Mouse (Mus musculus) embryonic facial prominence, embryonic 10.5 days (tissue): ENCODE results near the gene T2. TPM values are rescaled to one million over a fixed set of nuclear protein-coding genes. Genes with fewer than 3 reads are reported as not detected.
"Not testable (repeated sequence)": the region's sequence is repeated elsewhere in the genome, so short reads cannot be mapped to it uniquely, and the experiment has no call there.

Source experiments
- DNase-seq: peaks from one replicate; pipeline ENCODE4 v3.0.0-alpha.2; 2017; ENCODE audit warnings: low spot score
- H3K27ac ChIP-seq: fragments of 300-500 bp; sonication (generic); replicated peaks from 2 replicates; pipeline ENCODE4 v1.5.1; 2016; ENCODE audit warnings: mild to moderate bottlenecking
- H3K27me3 ChIP-seq: fragments of 300-500 bp; sonication (generic); replicated peaks from 2 replicates; pipeline ENCODE4 v1.6.1; 2016; ENCODE audit warnings: low read depth, mild to moderate bottlenecking; ENCODE audit not compliant: poor library complexity, severe bottlenecking
- H3K36me3 ChIP-seq: fragments of 300-500 bp; sonication (generic); replicated peaks from 2 replicates; pipeline ENCODE4 v1.6.1; 2016; ENCODE audit warnings: mild to moderate bottlenecking, moderate library complexity
- H3K4me1 ChIP-seq: fragments of 300-500 bp; sonication (generic); 2 replicates; pipeline ENCODE4 v1.6.1; 2016
- H3K4me3 ChIP-seq: fragments of 300-500 bp; sonication (generic); 2 replicates; pipeline ENCODE4 v1.5.1; 2016; ENCODE audit warnings: mild to moderate bottlenecking, moderate library complexity
- H3K9me3 ChIP-seq: fragments of 300-500 bp; sonication (generic); 2 replicates; pipeline ENCODE4 v1.6.1; 2016; ENCODE audit warnings: mild to moderate bottlenecking
- WGBS: fragments of 180-500 bp; shearing (Covaris S2); methylation state at CpG from one replicate; pipeline ENCODE4 v1.1.7; 2016; 5-methylcytosine and 5-hydroxymethylcytosine counted together
- polyA plus RNA-seq: library from polyadenylated mRNA; unstranded; fragments of >200 nt; fragmentation: Nextera tagmentation; extraction: Ambion mirVana; gene quantifications from 2 replicates; pipeline ENCODE4 v1.2.1, GENCODE M21; 2016

T2 gene
- polyA plus RNA-seq = 0.35 and 0.87 TPM in 2 replicates

GRCm38 (mm10) chr17:8355692-8356091 lies at the start of gene T2:
Gene T2, plus strand, starts transcription at chr17:8355992.
- 87% methylated on average over 6 of the region's 6 CpGs for WGBS
- Histone ChIP-seq H3K27ac (no peak within 1 kb of the TSS), H3K4me3 (no peak within 1 kb of the TSS), H3K36me3 (no peaks in the 10 kb centered on the region), H3K27me3 (no peaks in the 10 kb centered on the region), H3K9me3 (no peaks in the 10 kb centered on the region), H3K4me1 (peaks cover 21% of the 10 kb centered on the region)
- DNase-seq = no peak

GRCm38 (mm10) chr17:8310838-8311614 lies 44.8 kb upstream of the T2 start, which contains the start of gene Sft2d1:
Gene Sft2d1, plus strand, starts transcription at chr17:8311102.
- H3K27ac ChIP-seq = peak within 1 kb of the TSS; percentile 78

GRCm38 (mm10) chr17:8311751-8312150 lies 44.0 kb upstream of the T2 start:
- Histone ChIP-seq H3K4me3 (peak overlapping the region; percentile 98), H3K4me1 (peaks cover 21% of the 10 kb centered on the region), H3K27ac (no peak overlapping the region), H3K36me3 (peaks cover 6% of the 10 kb centered on the region; the same call in 1 of the 2 replicates), H3K9me3 (no peaks in the 10 kb centered on the region), H3K27me3 (no peaks in the 10 kb centered on the region)
- 57% methylated on average over 3 of the region's 3 CpGs for WGBS
- DNase-seq = no peak

More at GRCm38 (mm10) chr17:8310838-8311614, 44.8 kb upstream of the T2 start, which contains the start of gene Sft2d1:
- peak; percentile 97 for DNase-seq
- Histone ChIP-seq H3K36me3 (peaks cover 6% of the 10 kb centered on the region; the same call in 1 of the 2 replicates), H3K4me1 (peaks cover 21% of the 10 kb centered on the region), H3K4me3 (peak within 1 kb of the TSS; percentile 98), H3K9me3 (no peaks in the 10 kb centered on the region), H3K27me3 (no peaks in the 10 kb centered on the region)
- under 1% methylated on average over 54 of the region's 54 CpGs for WGBS

GRCm38 (mm10) chr17:8313976-8314375 lies 41.8 kb upstream of the T2 start:
- Histone ChIP-seq H3K9me3 (no peaks in the 10 kb centered on the region), H3K27ac (no peak overlapping the region), H3K27me3 (no peaks in the 10 kb centered on the region), H3K4me3 (no peak overlapping the region), H3K4me1 (peaks cover 21% of the 10 kb centered on the region), H3K36me3 (peaks cover 6% of the 10 kb centered on the region; the same call in 1 of the 2 replicates)
- WGBS = 93% methylated on average over 3 of the region's 3 CpGs
- no peak for DNase-seq

- WGBS = 79% methylated on average over 1 of the region's 1 CpGs
- H3K9me3 ChIP-seq = no peaks in the 10 kb centered on the region
- no peaks in the 10 kb centered on the region for H3K27me3 ChIP-seq
- peaks cover 9% of the 10 kb centered on the region; the same call in 1 of the 2 replicates for H3K36me3 ChIP-seq
- no peak overlapping the region for H3K27ac ChIP-seq
- no peak overlapping the region for H3K4me3 ChIP-seq
- DNase-seq = no peak
- peaks cover 16% of the 10 kb centered on the region for H3K4me1 ChIP-seq
Observed at GRCm38 (mm10) chr17:8316251-8316650, 39.5 kb upstream of the T2 start.

- not testable (repeated sequence) for H3K4me3 ChIP-seq, H3K27me3 ChIP-seq, H3K4me1 ChIP-seq, DNase-seq, H3K27ac ChIP-seq, H3K9me3 ChIP-seq
- WGBS = 91% methylated on average over 11 of the region's 11 CpGs
- peaks cover 25% of the 10 kb centered on the region for H3K36me3 ChIP-seq
Observed at GRCm38 (mm10) chr17:8326877-8327276, 28.9 kb upstream of the T2 start.

- no peaks in the 10 kb centered on the region for H3K27me3 ChIP-seq
- WGBS = 70% methylated on average over 7 of the region's 7 CpGs
- H3K27ac ChIP-seq = no peak overlapping the region
- no peaks in the 10 kb centered on the region for H3K9me3 ChIP-seq
- no peak overlapping the region for H3K4me3 ChIP-seq
- DNase-seq = peak; percentile 29
- H3K36me3 ChIP-seq = peaks cover 19% of the 10 kb centered on the region
- H3K4me1 ChIP-seq = no peaks in the 10 kb centered on the region
Observed at GRCm38 (mm10) chr17:8328511-8329174, 27.1 kb upstream of the T2 start.

GRCm38 (mm10) chr17:8330602-8331001 lies 25.2 kb upstream of the T2 start:
- no peak for DNase-seq
- H3K4me3 ChIP-seq = no peak overlapping the region
- 77% methylated on average over 5 of the region's 5 CpGs for WGBS

GRCm38 (mm10) chr17:8337159-8337558 lies 18.6 kb upstream of the T2 start, which contains the start of gene Prr18:
Gene Prr18, plus strand, starts transcription at chr17:8337459.
- not testable (repeated sequence) for DNase-seq, H3K36me3 ChIP-seq, H3K9me3 ChIP-seq, H3K27ac ChIP-seq, H3K4me3 ChIP-seq
- Histone ChIP-seq H3K4me1 (peaks cover 19% of the 10 kb centered on the region), H3K27me3 (peaks cover 46% of the 10 kb centered on the region)
- 82% methylated on average over 1 of the region's 5 CpGs for WGBS

More at GRCm38 (mm10) chr17:8330602-8331001, 25.2 kb upstream of the T2 start:
- Histone ChIP-seq H3K4me1 (no peaks in the 10 kb centered on the region), H3K27ac (no peak overlapping the region), H3K27me3 (no peaks in the 10 kb centered on the region), H3K36me3 (peaks cover 15% of the 10 kb centered on the region), H3K9me3 (no peaks in the 10 kb centered on the region)

GRCm38 (mm10) chr17:8339666-8340374 lies 16.0 kb upstream of the T2 start:
- Histone ChIP-seq H3K4me3 (peak overlapping the region; percentile 65), H3K4me1 (peaks cover 19% of the 10 kb centered on the region), H3K9me3 (no peaks in the 10 kb centered on the region), H3K27me3 (peaks cover 65% of the 10 kb centered on the region), H3K36me3 (no peaks in the 10 kb centered on the region), H3K27ac (no peak overlapping the region)
- WGBS = 26% methylated on average over 8 of the region's 8 CpGs
- no peak for DNase-seq

GRCm38 (mm10) chr17:8340407-8341359 lies 15.1 kb upstream of the T2 start:
- Histone ChIP-seq H3K27me3 (peaks cover 65% of the 10 kb centered on the region), H3K27ac (peak overlapping the region; percentile 73), H3K4me1 (peaks cover 19% of the 10 kb centered on the region), H3K9me3 (no peaks in the 10 kb centered on the region), H3K36me3 (no peaks in the 10 kb centered on the region), H3K4me3 (peak overlapping the region; percentile 65)
- DNase-seq = peak; percentile 55
- WGBS = under 1% methylated on average over 92 of the region's 92 CpGs
